Mouse (Mus musculus) thymus, postnatal 25 days (tissue): ENCODE measurements around the gene Nkpd1.

ENCODE experiments used
- DNase-seq: peaks from one replicate; pipeline ENCODE4 v3.0.0; 2022

Gene Nkpd1

GRCm38 (mm10) chr7:19517652-19518365, at the start of gene Nkpd1:
Nkpd1 (plus strand) TSS chr7:19517838.
- no peak for DNase-seq

- no peak for DNase-seq
Observed at GRCm38 (mm10) chr7:19468279-19468678, 49.4 kb upstream of the Nkpd1 start.

GRCm38 (mm10) chr7:19469404-19469803, 48.2 kb upstream of the Nkpd1 start:
- no peak for DNase-seq

- no peak for DNase-seq
Observed at GRCm38 (mm10) chr7:19470308-19470707, 47.3 kb upstream of the Nkpd1 start.

GRCm38 (mm10) chr7:19472403-19472802, 45.2 kb upstream of the Nkpd1 start:
- no peak for DNase-seq

- peak; percentile 41 for DNase-seq
Observed at GRCm38 (mm10) chr7:19473875-19474443, 43.7 kb upstream of the Nkpd1 start.

GRCm38 (mm10) chr7:19477084-19477483, 40.6 kb upstream of the Nkpd1 start:
- no peak for DNase-seq

GRCm38 (mm10) chr7:19477624-19478384, 39.8 kb upstream of the Nkpd1 start:
- no peak for DNase-seq

- no peak for DNase-seq
Observed at GRCm38 (mm10) chr7:19483281-19483680, 34.4 kb upstream of the Nkpd1 start.

- DNase-seq, result no peak
Observed at GRCm38 (mm10) chr7:19485488-19485887, 32.1 kb upstream of the Nkpd1 start.

GRCm38 (mm10) chr7:19486549-19486948, 31.1 kb upstream of the Nkpd1 start:
- no peak for DNase-seq

GRCm38 (mm10) chr7:19489525-19489924, 28.1 kb upstream of the Nkpd1 start:
- no peak for DNase-seq

GRCm38 (mm10) chr7:19491731-19492130, 25.9 kb upstream of the Nkpd1 start:
- peak; percentile 11 for DNase-seq

- no peak for DNase-seq
Observed at GRCm38 (mm10) chr7:19494751-19495474, 22.7 kb upstream of the Nkpd1 start.

GRCm38 (mm10) chr7:19495521-19496213, 22.0 kb upstream of the Nkpd1 start:
- no peak for DNase-seq

GRCm38 (mm10) chr7:19496214-19496555, 21.5 kb upstream of the Nkpd1 start:
- no peak for DNase-seq

GRCm38 (mm10) chr7:19498326-19498725, 19.3 kb upstream of the Nkpd1 start:
- DNase-seq, result no peak

GRCm38 (mm10) chr7:19500420-19501363, 16.9 kb upstream of the Nkpd1 start:
- no peak for DNase-seq

- no peak for DNase-seq
Observed at GRCm38 (mm10) chr7:19501658-19502057, 16.0 kb upstream of the Nkpd1 start.

- peak; percentile 42 for DNase-seq
Observed at GRCm38 (mm10) chr7:19503481-19504068, 14.1 kb upstream of the Nkpd1 start.

GRCm38 (mm10) chr7:19506326-19506725, 11.3 kb upstream of the Nkpd1 start:
- no peak for DNase-seq
